Mouse (Mus musculus): ENCODE results near the gene Hs6st2.

GRCm38 (mm10) chrX:51497831-51498230 lies 183.8 kb downstream of the Hs6st2 start:
- TF ChIP-seq GATA1 (IDR thresholded peaks at IDR 0.05; ENCODE audit: low read length) = no peak
- no peak for TF ChIP-seq TAL1 (IDR thresholded peaks at IDR 0.05; ENCODE audit: low read length)

Measured in erythroblast, embryonic 14.5 days (primary cell).